ENCODE assay signal across 8 mouse cellular contexts in genomic region chr4:143350047-143351015, GRCm38 (mm10). TPM values are rescaled to one million over a fixed set of nuclear protein-coding genes. Genes with fewer than 3 reads are reported as not detected.
DNase-seq lines count a peak whose midpoint lies in the region; ATAC-seq and TF ChIP-seq lines count a peak whose summit lies in the region.
"Had no signal": no experiment of that assay in that cellular context is flagged by ENCODE, and none has a peak within 500 bp of the region (broad histone marks: within the 10 kb centered on the region; RNA-seq: fewer than 3 reads in every experiment).

No protein-coding gene starts in this region.

- peak overlapping the region; percentile 16; the same call in 1 of the 2 replicates for H3K9ac ChIP-seq in lung, embryonic 14.5 days
- H3K9ac ChIP-seq in heart, postnatal 0 days (replicated peaks; ENCODE audit: low read depth, low read length) = no peak overlapping the region
- peak overlapping the region; percentile 59 for H3K9ac ChIP-seq in midbrain, embryonic 13.5 days (replicated peaks)

- DNase-seq in lung, embryonic 14.5 days = no peak
- no peak for DNase-seq in lung, adult 18-20 months
- DNase-seq in cerebellum, postnatal 25 days = peak; percentile 66 to 71
- DNase-seq in heart, postnatal 0 days (ENCODE audit: low spot score) = no peak
- no peak for DNase-seq in thymus, postnatal 10 days (ENCODE audit: low spot score in 2 of 2)

- peak overlapping the region; percentile 41 for H3K4me3 ChIP-seq in lung, embryonic 14.5 days (ENCODE audit: low read depth, low read length)
- H3K4me3 ChIP-seq in heart, postnatal 0 days (ENCODE audit: low read depth, low read length) = peak overlapping the region; percentile 54
- peak overlapping the region; percentile 54 for H3K4me3 ChIP-seq in midbrain, embryonic 13.5 days (replicated peaks)

- H3K27ac ChIP-seq in lung, embryonic 14.5 days (ENCODE audit: low read depth) = no peak overlapping the region
- no peak overlapping the region for H3K27ac ChIP-seq in heart, postnatal 0 days (ENCODE audit: low read depth)
- H3K27ac ChIP-seq in midbrain, embryonic 13.5 days = no peak overlapping the region

- no peaks in the 10 kb centered on the region for H3K4me1 ChIP-seq in lung, embryonic 14.5 days (ENCODE audit: insufficient read depth)
- no peaks in the 10 kb centered on the region for H3K4me1 ChIP-seq in heart, postnatal 0 days (ENCODE audit: control insufficient read depth, insufficient read depth)
- H3K4me1 ChIP-seq in midbrain, embryonic 13.5 days (replicated peaks) = peaks cover 16% of the 10 kb centered on the region

- H3K9me3 ChIP-seq in lung, embryonic 14.5 days (ENCODE audit: low read depth, low read length) = no peaks in the 10 kb centered on the region
- no peaks in the 10 kb centered on the region for H3K9me3 ChIP-seq in heart, postnatal 0 days (replicated peaks; ENCODE audit: control insufficient read depth, low read length)
- no peaks in the 10 kb centered on the region for H3K9me3 ChIP-seq in midbrain, embryonic 13.5 days

- H3K27me3 ChIP-seq in lung, embryonic 14.5 days (ENCODE audit: insufficient read depth, low read length) = peaks cover 48% of the 10 kb centered on the region
- peaks cover 46% of the 10 kb centered on the region for H3K27me3 ChIP-seq in heart, postnatal 0 days (ENCODE audit: control insufficient read depth, insufficient read depth, low read length)
- peaks cover 55% of the 10 kb centered on the region for H3K27me3 ChIP-seq in midbrain, embryonic 13.5 days

- ATAC-seq in lung, embryonic 14.5 days (ENCODE audit: insufficient read depth) = peak; percentile 31; the same call in 1 of the 2 replicates
- ATAC-seq in heart, postnatal 0 days (ENCODE audit: insufficient read depth, low read depth) = no peak
- ATAC-seq in midbrain, embryonic 13.5 days = peak; percentile 62
- ATAC-seq in CD4-positive, CD25-positive, alpha-beta regulatory T cell, adult 4 months = no peak

- TF ChIP-seq CTCF in lung, embryonic 14.5 days (IDR thresholded peaks at IDR 0.05; ENCODE audit: low read depth) = no peak
- no peak for TF ChIP-seq CTCF in heart, postnatal 0 days (IDR thresholded peaks at IDR 0.05; ENCODE audit: low read depth)

- WGBS in lung, embryonic 14.5 days = 3% methylated on average over 72 of the region's 72 CpGs
- WGBS in heart, postnatal 0 days = 4% methylated on average over 65 of the region's 72 CpGs
- 3% methylated on average over 72 of the region's 72 CpGs for WGBS in midbrain, embryonic 13.5 days

- peak overlapping the region; percentile 75 for H3K4me2 ChIP-seq in lung, embryonic 14.5 days
- peak overlapping the region; percentile 89 for H3K4me2 ChIP-seq in heart, postnatal 0 days (ENCODE audit: low read depth, low read length)
- H3K4me2 ChIP-seq in midbrain, embryonic 13.5 days (replicated peaks) = peak overlapping the region; percentile 98

- no peak for TF ChIP-seq EP300 in heart, postnatal 0 days (IDR thresholded peaks at IDR 0.05; ENCODE audit: low read depth)

- no peaks in the 10 kb centered on the region for H3K36me3 ChIP-seq in lung, embryonic 14.5 days (ENCODE audit: insufficient read depth)
- no peaks in the 10 kb centered on the region for H3K36me3 ChIP-seq in heart, postnatal 0 days (replicated peaks; ENCODE audit: control insufficient read depth, insufficient read depth, low read length)
- no peaks in the 10 kb centered on the region for H3K36me3 ChIP-seq in midbrain, embryonic 13.5 days

RNA-seq across cellular contexts. Expression of gene Lrrc38, which starts 0.8 kb away (rescaled TPM):
- 0.11 TPM in 1 of 2 replicates, not detected in the other for polyA plus RNA-seq in lung, embryonic 14.5 days (2014; fragmentation: Nextera tagmentation; extraction: Ambion mirVana)
- not detected in 2 replicates for total RNA-seq in heart, postnatal 0 days (2014; rRNA removed; ENCODE audit: low replicate concordance)
- 0.23 and 0.32 TPM in 2 replicates for polyA plus RNA-seq in heart, postnatal 0 days (2015; fragmentation: Nextera tagmentation; extraction: Ambion mirVana)
- 0.19 and 0.28 TPM in 2 replicates for polyA plus RNA-seq in midbrain, embryonic 13.5 days (2015; fragmentation: Nextera tagmentation; extraction: Ambion mirVana)
- polyA plus RNA-seq in CD4-positive, CD25-positive, alpha-beta regulatory T cell, adult 4 months (2017; shearing (Covaris generic)) = not detected

RNA-seq across cellular contexts. Expression of gene Pramel1, which starts 43.9 kb away (rescaled TPM):
- not detected in 2 replicates for polyA plus RNA-seq in lung, embryonic 14.5 days (2014; fragmentation: Nextera tagmentation; extraction: Ambion mirVana)
- total RNA-seq in heart, postnatal 0 days (2014; rRNA removed; ENCODE audit: low replicate concordance) = not detected in 2 replicates
- polyA plus RNA-seq in heart, postnatal 0 days (2015; fragmentation: Nextera tagmentation; extraction: Ambion mirVana) = not detected in 2 replicates
- polyA plus RNA-seq in midbrain, embryonic 13.5 days (2015; fragmentation: Nextera tagmentation; extraction: Ambion mirVana) = not detected in 2 replicates
- not detected for polyA plus RNA-seq in CD4-positive, CD25-positive, alpha-beta regulatory T cell, adult 4 months (2017; shearing (Covaris generic))
- polyA plus RNA-seq: brain, embryonic 14.5 days had no signal

RNA-seq across cellular contexts. Expression of gene Pdpn, which starts 51.0 kb away (rescaled TPM):
- polyA plus RNA-seq in lung, embryonic 14.5 days (2014; fragmentation: Nextera tagmentation; extraction: Ambion mirVana) = 36.6 and 39.5 TPM in 2 replicates
- 6.8 and 12.4 TPM in 2 replicates for total RNA-seq in heart, postnatal 0 days (2014; rRNA removed; ENCODE audit: low replicate concordance)
- polyA plus RNA-seq in heart, postnatal 0 days (2015; fragmentation: Nextera tagmentation; extraction: Ambion mirVana) = 13.6 and 14.9 TPM in 2 replicates
- 70.8 and 72.5 TPM in 2 replicates for polyA plus RNA-seq in midbrain, embryonic 13.5 days (2015; fragmentation: Nextera tagmentation; extraction: Ambion mirVana)
- polyA plus RNA-seq in CD4-positive, CD25-positive, alpha-beta regulatory T cell, adult 4 months (2017; shearing (Covaris generic)) = not detected

Comparison
In these comparisons a context has a peak if more than half of its experiments do, and no peak if none do; other contexts are left out.
1. ATAC-seq: peak in lung, embryonic 14.5 days (single experiment) and midbrain, embryonic 13.5 days (single experiment); none in heart, postnatal 0 days (single experiment) and CD4-positive, CD25-positive, alpha-beta regulatory T cell, adult 4 months (single experiment).
2. DNase-seq: peak in cerebellum, postnatal 25 days (2 of 2); none in lung, embryonic 14.5 days (single experiment), lung, adult 18-20 months (0 of 2), heart, postnatal 0 days (single experiment) and thymus, postnatal 10 days (0 of 2).
3. RNA of gene Pdpn, which starts 51.0 kb away (polyA plus RNA-seq): 70.8 to 72.5 TPM in midbrain, embryonic 13.5 days, 36.6 to 39.5 TPM in lung, embryonic 14.5 days and 13.6 to 14.9 TPM in heart, postnatal 0 days; not detected in CD4-positive, CD25-positive, alpha-beta regulatory T cell, adult 4 months; every median in the first group is over 10 times any median in the second.
4. Peak in every context shown above with its lines, with median percentiles within 50 percentile points of each other: H3K4me2 ChIP-seq and H3K4me3 ChIP-seq.